Mouse (Mus musculus): ENCODE data around the gene Shisa5.

The Shisa5 gene

GRCm38 (mm10) chr9:109092799-109093198 lies 54.4 kb downstream of the Shisa5 start:
- DNase-seq (ENCODE audit: low spot score in 2 of 2), result no peak

DNA sequence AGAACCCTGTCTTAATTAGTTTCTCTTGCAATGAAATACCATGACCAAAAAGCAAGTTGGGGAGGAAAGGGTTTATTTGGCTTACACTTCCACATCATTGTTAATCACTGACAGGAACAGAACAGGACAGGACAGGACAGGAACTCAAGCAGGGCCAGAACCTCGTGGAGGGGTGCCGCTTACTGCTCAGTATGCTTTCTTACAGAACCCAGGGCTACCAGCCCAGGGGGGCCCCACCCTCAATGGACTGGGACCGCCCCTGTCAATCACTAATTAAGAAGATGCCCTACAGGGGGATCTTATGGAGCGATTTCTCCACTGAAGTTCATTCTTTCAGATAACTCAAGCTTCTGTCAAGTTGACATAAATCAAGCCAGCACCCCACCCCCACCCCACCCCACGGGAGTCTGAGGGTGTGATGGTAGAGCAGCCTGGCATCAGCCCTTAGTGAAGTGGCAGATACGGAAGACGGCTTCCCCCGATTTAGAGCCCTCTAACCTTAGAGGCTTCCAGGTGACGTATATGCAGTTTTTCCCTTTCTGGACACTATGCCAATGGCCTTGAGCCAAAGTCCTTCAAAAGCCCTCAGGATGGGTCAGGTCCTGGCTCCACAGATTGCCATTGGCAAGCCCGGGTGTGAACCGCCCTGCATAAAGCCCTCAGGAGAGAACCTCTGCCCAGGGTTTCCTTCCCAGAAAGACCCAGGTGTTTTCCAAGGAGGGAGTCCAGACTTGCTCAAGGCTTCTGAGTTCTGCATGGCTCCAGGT lies 55.6 kb downstream of the Shisa5 start:
- DNase-seq (ENCODE audit: low spot score in 2 of 2), result no peak

- no peak for DNase-seq (ENCODE audit: low spot score in 2 of 2)
Measured at GRCm38 (mm10) chr9:109094553-109095136, 56.3 kb downstream of the Shisa5 start.

GRCm38 (mm10) chr9:109095137-109095982 lies 57.0 kb downstream of the Shisa5 start, which contains the start of gene Plxnb1:
Gene Plxnb1, plus strand, starts transcription at chr9:109095389.
- DNase-seq (ENCODE audit: low spot score in 2 of 2), result peak in 1 of 2 experiments; percentile 65

DNA sequence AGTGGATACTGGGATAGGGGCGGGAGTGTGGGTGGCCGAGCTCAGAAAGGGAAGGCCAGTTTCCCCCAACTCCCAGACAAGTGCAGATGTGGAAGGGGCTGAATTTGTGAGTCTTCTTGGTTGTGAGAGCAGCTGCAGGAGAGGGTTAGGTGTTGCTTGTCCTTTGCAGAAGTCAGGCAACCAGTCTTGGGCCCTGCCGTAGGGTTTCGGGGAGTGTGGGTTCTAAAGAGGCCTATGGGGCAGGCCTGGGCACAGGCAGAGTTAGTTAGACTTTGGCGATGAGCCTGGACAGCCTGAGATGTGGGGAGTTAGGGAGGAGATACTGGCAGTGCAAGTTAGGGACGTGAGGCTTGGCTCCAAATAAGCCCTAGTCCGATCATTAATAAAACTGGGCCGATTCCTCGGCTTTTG lies 57.9 kb downstream of the Shisa5 start:
- no peak for DNase-seq (ENCODE audit: low spot score in 2 of 2)

- DNase-seq (ENCODE audit: low spot score in 2 of 2), result no peak
Measured at GRCm38 (mm10) chr9:109096856-109097255, 58.5 kb downstream of the Shisa5 start.

DNA sequence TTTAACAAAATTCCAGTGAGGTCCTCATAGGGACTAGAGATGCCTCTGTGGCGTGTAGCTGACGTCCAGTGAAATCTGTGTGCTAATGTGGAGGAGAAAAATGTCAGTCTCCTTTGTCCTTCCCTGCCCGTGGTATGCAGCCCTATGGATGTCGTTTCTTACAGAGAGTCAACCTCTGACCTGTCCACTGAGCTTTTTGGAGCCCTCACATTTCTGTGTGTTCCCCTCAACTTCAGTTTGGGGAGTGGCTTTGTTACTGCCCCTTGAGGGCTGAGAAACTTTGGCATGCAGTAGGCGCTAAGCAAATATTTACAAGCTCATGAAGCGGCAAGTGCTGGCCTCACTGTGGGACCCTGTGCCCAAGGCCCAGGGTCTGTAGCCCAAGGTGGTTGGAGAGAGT lies 58.9 kb downstream of the Shisa5 start:
- no peak for DNase-seq (ENCODE audit: low spot score in 2 of 2)

- DNase-seq (ENCODE audit: low spot score in 2 of 2), result peak; percentile 59 to 73
Measured at GRCm38 (mm10) chr9:109097831-109098230, 59.5 kb downstream of the Shisa5 start.

DNA sequence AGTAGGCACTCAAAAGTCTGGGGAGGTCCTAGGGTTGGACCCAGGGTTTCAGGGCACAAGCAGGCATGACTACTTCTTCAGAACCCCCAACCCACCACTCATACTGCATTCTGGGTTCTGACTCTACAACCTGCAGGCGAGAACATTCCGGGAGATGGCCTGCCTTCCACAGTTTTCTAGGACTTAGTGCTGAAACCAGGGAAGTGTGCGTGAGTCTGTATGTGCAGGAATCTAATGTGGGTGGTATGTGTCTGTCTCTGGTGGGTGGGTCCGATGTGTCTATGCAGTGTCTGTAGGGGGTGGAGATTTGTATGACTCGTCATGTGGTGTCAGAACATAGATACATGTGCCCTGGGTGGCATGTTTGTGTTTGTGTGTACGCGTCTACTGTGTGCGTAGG lies 60.0 kb downstream of the Shisa5 start:
- no peak for DNase-seq (ENCODE audit: low spot score in 2 of 2)

GRCm38 (mm10) chr9:109098969-109099368 lies 60.6 kb downstream of the Shisa5 start:
- no peak for DNase-seq (ENCODE audit: low spot score in 2 of 2)

DNA sequence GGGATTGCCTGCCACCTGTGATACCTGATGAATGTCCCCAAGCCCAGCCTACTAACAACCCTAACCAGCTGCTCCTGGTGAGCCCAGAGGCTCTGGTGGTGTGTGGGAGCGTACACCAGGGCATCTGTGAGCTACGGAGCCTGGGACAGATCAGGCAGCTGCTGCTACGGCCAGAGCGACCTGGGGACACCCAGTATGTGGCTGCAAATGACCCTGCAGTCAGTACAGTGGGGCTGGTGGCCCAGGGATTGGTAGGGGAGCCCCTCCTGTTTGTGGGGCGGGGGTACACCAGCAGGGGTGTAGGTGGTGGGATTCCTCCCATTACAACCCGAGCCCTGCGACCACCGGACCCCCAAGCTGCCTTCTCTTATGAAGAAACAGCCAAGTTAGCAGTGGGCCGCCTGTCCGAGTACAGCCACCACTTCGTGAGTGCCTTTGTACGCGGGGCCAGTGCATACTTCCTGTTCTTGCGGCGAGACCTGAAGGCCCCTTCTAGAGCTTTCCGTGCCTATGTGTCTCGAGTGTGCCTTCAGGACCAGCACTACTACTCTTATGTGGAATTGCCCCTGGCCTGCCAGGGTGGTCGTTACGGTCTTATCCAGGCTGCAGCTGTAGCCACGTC lies 62.1 kb downstream of the Shisa5 start:
- no peak for DNase-seq (ENCODE audit: low spot score in 2 of 2)

- DNase-seq (ENCODE audit: low spot score in 2 of 2), result no peak
Measured at GRCm38 (mm10) chr9:109101933-109102445, 63.6 kb downstream of the Shisa5 start.

GRCm38 (mm10) chr9:109102541-109102940 lies 64.2 kb downstream of the Shisa5 start:
- DNase-seq (ENCODE audit: low spot score in 2 of 2), result no peak

DNA sequence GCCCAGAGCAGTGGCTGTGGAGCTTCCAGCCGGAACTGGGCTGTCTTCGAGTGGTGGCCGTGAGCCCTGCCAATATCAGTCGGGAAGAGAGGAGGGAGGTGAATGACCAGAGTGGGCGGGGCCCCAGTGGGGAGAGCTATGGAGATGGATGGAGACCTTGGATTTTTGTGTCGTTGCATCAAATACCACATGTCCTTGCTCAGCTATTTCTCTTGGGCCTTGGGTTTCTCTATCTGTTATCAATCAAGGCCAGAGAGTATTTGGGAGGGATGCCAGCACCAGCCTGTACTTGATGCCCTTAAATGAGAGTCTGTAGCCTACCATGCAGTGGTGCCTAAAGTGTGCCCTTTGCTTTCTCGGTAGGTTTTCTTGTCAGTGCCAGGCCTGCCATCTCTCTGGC lies 64.9 kb downstream of the Shisa5 start:
- no peak for DNase-seq (ENCODE audit: low spot score in 2 of 2)

DNA sequence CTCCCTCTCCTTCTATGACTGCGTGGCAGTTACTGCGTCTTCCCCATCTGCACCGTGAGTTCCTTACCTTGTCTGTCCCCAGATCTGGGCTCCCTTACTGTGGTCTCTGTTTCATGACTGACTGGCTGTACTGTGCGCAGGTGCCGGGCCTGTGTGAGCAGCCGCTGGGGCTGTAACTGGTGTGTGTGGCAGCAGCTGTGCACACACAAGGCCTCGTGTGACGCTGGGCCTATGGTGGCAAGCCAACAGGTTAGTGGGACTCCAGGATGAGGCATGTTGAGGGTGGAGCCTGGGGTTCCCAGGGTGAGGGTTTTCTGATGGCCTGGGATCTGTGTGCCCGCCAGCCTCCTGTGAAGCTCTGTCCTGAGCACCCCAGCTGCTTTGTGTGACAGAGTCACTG lies 65.7 kb downstream of the Shisa5 start:
- no peak for DNase-seq (ENCODE audit: low spot score in 2 of 2)

DNA sequence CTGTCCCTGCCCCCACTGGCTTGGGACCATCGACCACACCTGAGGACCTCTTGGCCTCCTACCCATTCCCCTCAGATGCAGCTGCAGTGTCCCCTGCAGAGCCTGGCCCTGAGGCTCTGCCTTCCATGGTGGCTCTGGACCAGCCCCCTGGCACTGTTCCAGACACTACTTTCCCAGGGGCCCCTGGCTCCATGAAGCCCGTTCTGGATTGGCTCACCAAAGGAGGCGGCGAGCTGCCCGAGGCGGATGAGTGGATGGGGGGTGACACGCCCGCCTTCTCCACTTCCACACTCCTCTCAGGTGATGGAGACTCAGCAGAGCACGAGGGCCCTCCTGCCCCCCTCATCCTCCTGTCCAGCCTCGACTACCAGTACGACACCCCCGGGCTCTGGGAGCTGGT lies 66.6 kb downstream of the Shisa5 start:
- no peak for DNase-seq (ENCODE audit: low spot score in 2 of 2)

- DNase-seq (ENCODE audit: low spot score in 2 of 2), result no peak
Measured at GRCm38 (mm10) chr9:109105648-109106047, 67.3 kb downstream of the Shisa5 start.

DNA sequence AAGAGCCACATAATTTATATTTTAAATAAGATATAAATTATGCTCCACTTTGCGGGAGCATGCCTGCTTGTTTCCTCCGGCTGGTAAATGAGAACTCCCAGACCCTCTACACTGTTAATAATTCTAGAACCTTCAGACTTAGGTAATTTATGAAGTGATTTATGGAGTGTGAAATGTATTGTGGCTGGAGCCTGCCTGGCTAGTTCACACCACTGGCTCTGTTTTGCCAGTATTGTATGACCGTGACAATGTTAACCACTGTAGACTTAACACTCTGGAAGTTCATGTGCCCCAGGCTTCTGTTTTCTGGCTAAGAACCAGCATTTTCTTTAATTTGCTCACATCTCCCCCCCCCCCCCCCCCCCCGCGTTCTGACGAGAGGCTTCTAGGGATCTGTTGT lies 69.0 kb downstream of the Shisa5 start:
- no peak for DNase-seq (ENCODE audit: low spot score in 2 of 2)
